Mouse (Mus musculus): ENCODE results near the gene Nup153.

GRCm38 (mm10) chr13:46737482-46737881, 9.7 kb upstream of the Nup153 start:
- TF ChIP-seq CTCF (IDR thresholded peaks at IDR 0.05) (no peak), POLR2A (IDR thresholded peaks at IDR 0.05; ENCODE audit: insufficient read depth, low read depth, low read length) (no peak)

All from heart, adult 2 months (tissue).